Mouse (Mus musculus) fibroblast of lung, adult 2 months (primary cell): ENCODE measurements around the gene Xrn1.
"Not testable (repeated sequence)": the region's sequence is repeated elsewhere in the genome, so short reads cannot be mapped to it uniquely, and the experiment has no call there.

Experiments used
- DNase-seq: peaks from one replicate; pipeline ENCODE4 v3.0.0-alpha.2; 2011; ENCODE audit warnings: low read depth

Gene Xrn1

GRCm38 (mm10) chr9:96051501-96051900, 96.9 kb downstream of the Xrn1 start:
- no peak for DNase-seq

- no peak for DNase-seq
Measured at GRCm38 (mm10) chr9:96054878-96055277, 100.3 kb downstream of the Xrn1 start.

GRCm38 (mm10) chr9:96056417-96057223, 102.1 kb downstream of the Xrn1 start:
- DNase-seq: no peak

- no peak for DNase-seq
Measured at GRCm38 (mm10) chr9:96063083-96063802, 108.7 kb downstream of the Xrn1 start.

- no peak for DNase-seq
Measured at GRCm38 (mm10) chr9:96063803-96064475, 109.4 kb downstream of the Xrn1 start.

GRCm38 (mm10) chr9:96067507-96067906, 112.9 kb downstream of the Xrn1 start:
- DNase-seq: no peak

- no peak for DNase-seq
Measured at GRCm38 (mm10) chr9:96078752-96079315, 124.3 kb downstream of the Xrn1 start.

GRCm38 (mm10) chr9:96085293-96085692, 130.7 kb downstream of the Xrn1 start:
- DNase-seq: no peak

- DNase-seq: no peak
Measured at GRCm38 (mm10) chr9:96087671-96088070, 133.1 kb downstream of the Xrn1 start.

GRCm38 (mm10) chr9:96088456-96088855, 133.9 kb downstream of the Xrn1 start:
- not testable (repeated sequence) for DNase-seq

- DNase-seq: not testable (repeated sequence)
Measured at GRCm38 (mm10) chr9:96092637-96093036, 138.1 kb downstream of the Xrn1 start.

GRCm38 (mm10) chr9:96093221-96093620, 138.7 kb downstream of the Xrn1 start:
- DNase-seq: no peak

- DNase-seq: no peak
Measured at GRCm38 (mm10) chr9:96094341-96094740, 139.8 kb downstream of the Xrn1 start.

- DNase-seq: no peak
Measured at GRCm38 (mm10) chr9:96095192-96095591, 140.6 kb downstream of the Xrn1 start.

GRCm38 (mm10) chr9:96102846-96103245, 148.3 kb downstream of the Xrn1 start:
- DNase-seq: no peak
